Mouse (Mus musculus) bone marrow macrophage, adult 2 months (primary cell): ENCODE results near the gene Cd44.

Experiments
- CTCF ChIP-seq: IDR thresholded peaks from 2 replicates; pipeline ENCODE4 v1.5.1; 2012; ENCODE audit warnings: low read depth, mild to moderate bottlenecking, low read length, moderate library complexity
- POLR2A ChIP-seq: IDR thresholded peaks from 2 replicates; pipeline ENCODE4 v1.6.1; 2012; ENCODE audit warnings: mild to moderate bottlenecking, low read depth, low read length, borderline replicate concordance

DNA sequence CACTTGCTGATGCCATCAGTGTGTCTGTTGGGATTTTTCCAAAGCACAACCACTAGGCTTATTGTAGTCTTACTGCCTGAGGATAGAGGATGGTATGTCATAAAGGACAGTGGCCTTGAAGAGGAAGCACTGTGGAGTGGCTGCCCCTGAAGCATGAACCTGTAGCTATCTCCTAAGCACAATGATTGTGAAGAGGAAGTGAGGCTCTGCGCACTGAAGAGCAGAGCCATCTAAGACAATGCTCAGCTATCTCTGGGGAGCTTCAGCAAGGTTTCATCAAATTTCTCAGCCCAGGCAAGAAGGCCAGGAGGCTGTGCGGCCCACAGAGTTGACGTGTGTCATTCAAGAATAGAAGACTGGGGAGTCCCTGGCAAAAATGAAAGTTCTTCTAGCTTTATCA, 106.4 kb downstream of the Cd44 start:
- TF ChIP-seq POLR2A (no peak), CTCF (no peak)
